Mouse (Mus musculus): ENCODE results near the gene Mpig6b. TPM values are rescaled to one million over a fixed set of nuclear protein-coding genes. Genes with fewer than 3 reads are reported as not detected.

The Mpig6b gene
- polyA plus RNA-seq, 1 experiment, result not detected

Other genes with a start within 250 kb of the Mpig6b start
- gene Stk19, start 229.2 kb downstream of the Mpig6b start, polyA plus RNA-seq (2012; ENCODE audit: insufficient read depth, insufficient read length, missing spikeins), result 18.5 and 20.3 TPM in 2 replicates
- gene Dxo, start 229.2 kb downstream of the Mpig6b start, polyA plus RNA-seq (2012; ENCODE audit: insufficient read depth, insufficient read length, missing spikeins), result 15.3 and 17.2 TPM in 2 replicates
- gene Skiv2l, start 216.0 kb downstream of the Mpig6b start, polyA plus RNA-seq (2012; ENCODE audit: insufficient read depth, insufficient read length, missing spikeins), result 15.1 and 24.6 TPM in 2 replicates
- 25.0 and 41.5 TPM in 2 replicates for gene Nelfe, start 215.8 kb downstream of the Mpig6b start, polyA plus RNA-seq (2012; ENCODE audit: insufficient read depth, insufficient read length, missing spikeins)
- 29.3 and 35.1 TPM in 2 replicates for gene Cfb, start 203.7 kb downstream of the Mpig6b start, polyA plus RNA-seq (2012; ENCODE audit: insufficient read depth, insufficient read length, missing spikeins)
- gene Zbtb12, start 186.7 kb downstream of the Mpig6b start, polyA plus RNA-seq (2012; ENCODE audit: insufficient read depth, insufficient read length, missing spikeins), result 3.0 and 3.3 TPM in 2 replicates
- not detected in 2 replicates for gene Gm20547, start 184.1 kb downstream of the Mpig6b start, polyA plus RNA-seq (2012; ENCODE audit: insufficient read depth, insufficient read length, missing spikeins)
- 6.0 and 12.4 TPM in 2 replicates for gene C2, start 167.9 kb downstream of the Mpig6b start, polyA plus RNA-seq (2012; ENCODE audit: insufficient read depth, insufficient read length, missing spikeins)
- 27.4 and 30.6 TPM in 2 replicates for gene Ehmt2, start 167.7 kb downstream of the Mpig6b start, polyA plus RNA-seq (2012; ENCODE audit: insufficient read depth, insufficient read length, missing spikeins)
- not detected in 2 replicates for gene Slc44a4, start 151.7 kb downstream of the Mpig6b start, polyA plus RNA-seq (2012; ENCODE audit: insufficient read depth, insufficient read length, missing spikeins)
- 9.1 and 10.2 TPM in 2 replicates for gene Neu1, start 134.9 kb downstream of the Mpig6b start, polyA plus RNA-seq (2012; ENCODE audit: insufficient read depth, insufficient read length, missing spikeins)
- gene Hspa1b, start 106.9 kb downstream of the Mpig6b start, polyA plus RNA-seq (2012; ENCODE audit: insufficient read depth, insufficient read length, missing spikeins), result 5.2 and 26.8 TPM in 2 replicates
- not detected in 2 replicates for gene Gm20481, start 96.3 kb downstream of the Mpig6b start, polyA plus RNA-seq (2012; ENCODE audit: insufficient read depth, insufficient read length, missing spikeins)
- 6.3 and 18.9 TPM in 2 replicates for gene Hspa1a, start 94.0 kb downstream of the Mpig6b start, polyA plus RNA-seq (2012; ENCODE audit: insufficient read depth, insufficient read length, missing spikeins)
- 0.48 and 0.71 TPM in 2 replicates for gene Hspa1l, start 93.5 kb downstream of the Mpig6b start, polyA plus RNA-seq (2012; ENCODE audit: insufficient read depth, insufficient read length, missing spikeins)
- 22.4 and 29.8 TPM in 2 replicates for gene Lsm2, start 84.3 kb downstream of the Mpig6b start, polyA plus RNA-seq (2012; ENCODE audit: insufficient read depth, insufficient read length, missing spikeins)
- gene Vars, start 65.2 kb downstream of the Mpig6b start, polyA plus RNA-seq (2012; ENCODE audit: insufficient read depth, insufficient read length, missing spikeins), result 12.7 and 14.2 TPM in 2 replicates
- not detected in 2 replicates for gene Vwa7, start 49.6 kb downstream of the Mpig6b start, polyA plus RNA-seq (2012; ENCODE audit: insufficient read depth, insufficient read length, missing spikeins)
- not detected in 2 replicates for gene Sapcd1, start 38.2 kb downstream of the Mpig6b start, polyA plus RNA-seq (2012; ENCODE audit: insufficient read depth, insufficient read length, missing spikeins)
- not detected in 2 replicates for gene Msh5, start 19.4 kb downstream of the Mpig6b start, polyA plus RNA-seq (2012; ENCODE audit: insufficient read depth, insufficient read length, missing spikeins)
- gene Clic1, start 16.2 kb downstream of the Mpig6b start, polyA plus RNA-seq (2012; ENCODE audit: insufficient read depth, insufficient read length, missing spikeins), result 13.6 and 16.8 TPM in 2 replicates
- 9.4 and 11.6 TPM in 2 replicates for gene Ddah2, start 7.1 kb downstream of the Mpig6b start, polyA plus RNA-seq (2012; ENCODE audit: insufficient read depth, insufficient read length, missing spikeins)
- not detected in 2 replicates for gene Ly6g6c, start 796 bp downstream of the Mpig6b start, polyA plus RNA-seq (2012; ENCODE audit: insufficient read depth, insufficient read length, missing spikeins)
- not detected in 2 replicates for gene Ly6g6e, start 10.7 kb upstream of the Mpig6b start, polyA plus RNA-seq (2012; ENCODE audit: insufficient read depth, insufficient read length, missing spikeins)
- 3.0 TPM in 1 of 2 replicates, not detected in the other for gene Ly6g6d, start 11.9 kb upstream of the Mpig6b start, polyA plus RNA-seq (2012; ENCODE audit: insufficient read depth, insufficient read length, missing spikeins)
- gene Ly6g6f, start 19.4 kb upstream of the Mpig6b start, polyA plus RNA-seq (2012; ENCODE audit: insufficient read depth, insufficient read length, missing spikeins), result not detected in 2 replicates
- 43.3 and 44.8 TPM in 2 replicates for gene Abhd16a, start 23.1 kb upstream of the Mpig6b start, polyA plus RNA-seq (2012; ENCODE audit: insufficient read depth, insufficient read length, missing spikeins)
- gene Ly6g5c, start 42.1 kb upstream of the Mpig6b start, polyA plus RNA-seq (2012; ENCODE audit: insufficient read depth, insufficient read length, missing spikeins), result not detected in 2 replicates
- not detected in 2 replicates for gene Ly6g5b, start 49.2 kb upstream of the Mpig6b start, polyA plus RNA-seq (2012; ENCODE audit: insufficient read depth, insufficient read length, missing spikeins)
- gene Gpank1, start 55.3 kb upstream of the Mpig6b start, polyA plus RNA-seq (2012; ENCODE audit: insufficient read depth, insufficient read length, missing spikeins), result 7.9 and 12.8 TPM in 2 replicates
- 138 and 147 TPM in 2 replicates for gene Csnk2b, start 55.9 kb upstream of the Mpig6b start, polyA plus RNA-seq (2012; ENCODE audit: insufficient read depth, insufficient read length, missing spikeins)
- 12.8 and 17.2 TPM in 2 replicates for gene D17H6S53E, start 60.2 kb upstream of the Mpig6b start, polyA plus RNA-seq (2012; ENCODE audit: insufficient read depth, insufficient read length, missing spikeins)
- not detected in 2 replicates for gene Apom, start 65.9 kb upstream of the Mpig6b start, polyA plus RNA-seq (2012; ENCODE audit: insufficient read depth, insufficient read length, missing spikeins)
- gene Bag6, start 69.0 kb upstream of the Mpig6b start, polyA plus RNA-seq (2012; ENCODE audit: insufficient read depth, insufficient read length, missing spikeins), result 119 and 160 TPM in 2 replicates
- 42.9 and 81.7 TPM in 2 replicates for gene Prrc2a, start 98.7 kb upstream of the Mpig6b start, polyA plus RNA-seq (2012; ENCODE audit: insufficient read depth, insufficient read length, missing spikeins)
- 10.5 and 14.3 TPM in 2 replicates for gene Aif1, start 109.9 kb upstream of the Mpig6b start, polyA plus RNA-seq (2012; ENCODE audit: insufficient read depth, insufficient read length, missing spikeins)
- 12.2 and 16.4 TPM in 2 replicates for gene Lst1, start 122.3 kb upstream of the Mpig6b start, polyA plus RNA-seq (2012; ENCODE audit: insufficient read depth, insufficient read length, missing spikeins)
- gene Ltb, start 128.3 kb upstream of the Mpig6b start, polyA plus RNA-seq (2012; ENCODE audit: insufficient read depth, insufficient read length, missing spikeins), result not detected in 2 replicates
- gene Tnf, start 135.8 kb upstream of the Mpig6b start, polyA plus RNA-seq (2012; ENCODE audit: insufficient read depth, insufficient read length, missing spikeins), result not detected in 2 replicates
- gene Lta, start 139.2 kb upstream of the Mpig6b start, polyA plus RNA-seq (2012; ENCODE audit: insufficient read depth, insufficient read length, missing spikeins), result not detected in 2 replicates
- not detected in 2 replicates for gene Gm16181, start 154.7 kb upstream of the Mpig6b start, polyA plus RNA-seq (2012; ENCODE audit: insufficient read depth, insufficient read length, missing spikeins)
- 2.7 and 4.0 TPM in 2 replicates for gene Atp6v1g2, start 167.5 kb upstream of the Mpig6b start, polyA plus RNA-seq (2012; ENCODE audit: insufficient read depth, insufficient read length, missing spikeins)
- 5.2 and 6.7 TPM in 2 replicates for gene Nfkbil1, start 169.6 kb upstream of the Mpig6b start, polyA plus RNA-seq (2012; ENCODE audit: insufficient read depth, insufficient read length, missing spikeins)
- gene Ddx39b, start 175.6 kb upstream of the Mpig6b start, polyA plus RNA-seq (2012; ENCODE audit: insufficient read depth, insufficient read length, missing spikeins), result 50.5 and 57.9 TPM in 2 replicates
- gene H2-D1, start 196.5 kb upstream of the Mpig6b start, polyA plus RNA-seq (2012; ENCODE audit: insufficient read depth, insufficient read length, missing spikeins), result 284 and 411 TPM in 2 replicates